Mouse (Mus musculus) urinary bladder, adult 18-20 months (tissue): ENCODE results near the gene Efhc2.

ENCODE experiments used
- DNase-seq, 2 experiments: peaks; one replicate each; pipeline ENCODE4 v3.0.0; 2022; ENCODE audit warnings: low spot score in 2 of 2, mixed read lengths in 2 of 2

Gene Efhc2

GRCm38 (mm10) chrX:17319126-17319583 is at the start of gene Efhc2:
Gene Efhc2, minus strand, starts transcription at chrX:17319368.
- no peak for DNase-seq

- DNase-seq: no peak
Observed at GRCm38 (mm10) chrX:17365114-17365513, 45.9 kb upstream of the Efhc2 start.

- no peak for DNase-seq
Observed at GRCm38 (mm10) chrX:17300349-17300880, 18.8 kb downstream of the Efhc2 start.

- DNase-seq: no peak
Observed at GRCm38 (mm10) chrX:17283899-17284298, 35.3 kb downstream of the Efhc2 start.

GRCm38 (mm10) chrX:17225141-17225540 is 94.0 kb downstream of the Efhc2 start:
- no peak for DNase-seq

- DNase-seq: no peak
Observed at GRCm38 (mm10) chrX:17217451-17217850, 101.7 kb downstream of the Efhc2 start.

GRCm38 (mm10) chrX:17213515-17213914 is 105.7 kb downstream of the Efhc2 start:
- DNase-seq: no peak

- DNase-seq: no peak
Observed at GRCm38 (mm10) chrX:17175748-17176147, 143.4 kb downstream of the Efhc2 start.

GRCm38 (mm10) chrX:17165638-17166037 is 153.5 kb downstream of the Efhc2 start:
- DNase-seq: no peak
